Mouse (Mus musculus) liver, adult 2 months (tissue): ENCODE data around the gene Sox5. TPM values are rescaled to one million over a fixed set of nuclear protein-coding genes. Genes with fewer than 3 reads are reported as not detected.

Experiments used
- DNase-seq: peaks from one replicate; pipeline ENCODE4 v3.0.0-alpha.2; 2011; ENCODE audit warnings: low read depth, low spot score; ENCODE audit errors: extremely low read depth
- H3K27ac ChIP-seq: fragments of 200-500 bp; replicated peaks from 2 replicates; pipeline ENCODE4 v1.5.1; 2012; ENCODE audit warnings: low read depth, mild to moderate bottlenecking, control low read depth, inconsistent platforms, low read length; ENCODE audit not compliant: insufficient read depth
- H3K27me3 ChIP-seq: fragments of 200-500 bp; 2 replicates; pipeline ENCODE4 v1.6.1; 2012; ENCODE audit warnings: mild to moderate bottlenecking, moderate library complexity, low read length, inconsistent platforms; ENCODE audit not compliant: control insufficient read depth, insufficient read depth
- H3K36me3 ChIP-seq: fragments of 200-500 bp; 2 replicates; pipeline ENCODE4 v1.6.1; 2012; ENCODE audit warnings: low read length, inconsistent platforms; ENCODE audit not compliant: control insufficient read depth, insufficient read depth
- H3K4me1 ChIP-seq: fragments of 200-500 bp; 2 replicates; pipeline ENCODE4 v1.6.1; 2011; ENCODE audit warnings: low read length; ENCODE audit not compliant: control insufficient read depth, insufficient read depth
- H3K4me3 ChIP-seq: fragments of 200-500 bp; 2 replicates; pipeline ENCODE4 v1.5.1; 2011; ENCODE audit warnings: low read depth, mild to moderate bottlenecking, control low read depth, low read length, moderate library complexity; ENCODE audit not compliant: insufficient read depth
- H3K79me2 ChIP-seq: fragments of 200-500 bp; 2 replicates; pipeline ENCODE4 v1.6.1; 2012; ENCODE audit warnings: inconsistent platforms, mild to moderate bottlenecking, low read length, moderate library complexity; ENCODE audit not compliant: control insufficient read depth, insufficient read depth
- H3K9ac ChIP-seq: fragments of 200-500 bp; 2 replicates; pipeline ENCODE4 v1.6.1; 2012; ENCODE audit warnings: low read depth, mild to moderate bottlenecking, control low read depth, inconsistent platforms, low read length
- CTCF ChIP-seq: fragments of 200-500 bp; IDR thresholded peaks from 2 replicates; pipeline ENCODE4 v1.5.1; 2011; ENCODE audit warnings: low read depth, low read length, control low read depth
- POLR2A ChIP-seq: fragments of 200-500 bp; IDR thresholded peaks from 2 replicates; pipeline ENCODE4 v1.6.1; 2011; ENCODE audit warnings: low read length, control low read depth; ENCODE audit not compliant: insufficient read depth; ENCODE audit errors: extremely low read depth
- WGBS: fragments of 180-500 bp; shearing (Covaris S2); methylation state at CpG from one replicate; pipeline ENCODE4 v1.1.7; 2018; 5-methylcytosine and 5-hydroxymethylcytosine counted together
- polyA plus RNA-seq: library from polyadenylated mRNA; depleted of rRNA; stranded (reverse); fragments of >200 nt; gene quantifications from 2 replicates; pipeline ENCODE4 v1.2.3, GENCODE M21; 2012
- total RNA-seq: library from RNA; depleted of rRNA; stranded (reverse); fragments of >200 nt; gene quantifications from 2 replicates; pipeline ENCODE4 v1.2.3, GENCODE M21; 2014

Sox5 gene
- total and polyA plus RNA-seq, 2 experiments: 7.5 to 31.6 TPM

DNA sequence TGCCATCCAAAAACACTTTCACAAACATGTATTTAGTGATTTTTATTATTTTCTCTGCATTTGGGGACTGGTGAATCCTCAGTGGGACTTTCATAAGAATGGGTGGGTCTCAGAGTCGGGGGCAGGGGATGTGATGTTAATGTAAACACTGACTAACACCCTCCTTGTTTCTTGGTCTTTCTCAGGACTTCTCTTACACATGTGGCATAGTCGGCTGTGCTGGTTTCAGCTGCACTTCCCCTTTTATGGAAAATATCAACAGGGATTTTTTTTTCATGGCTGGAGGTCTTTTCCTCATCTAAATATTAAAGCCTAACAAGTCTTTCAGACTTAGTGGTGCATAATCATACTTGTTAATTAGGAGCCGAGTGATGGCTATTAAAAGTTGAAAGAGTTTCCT lies 39.2 kb downstream of the Sox5 start:
- H3K27ac ChIP-seq: no peak overlapping the region
- no peaks in the 10 kb centered on the region for H3K36me3 ChIP-seq
- 73% methylated on average over 3 of the region's 3 CpGs for WGBS
- no peak overlapping the region for H3K9ac ChIP-seq
- no peaks in the 10 kb centered on the region for H3K27me3 ChIP-seq
- DNase-seq: no peak
- H3K79me2 ChIP-seq: peaks cover 4% of the 10 kb centered on the region; the same call in 1 of the 2 replicates
- H3K4me3 ChIP-seq: no peak overlapping the region
- TF ChIP-seq POLR2A: no peak
- TF ChIP-seq CTCF: no peak
- no peaks in the 10 kb centered on the region for H3K4me1 ChIP-seq

DNA sequence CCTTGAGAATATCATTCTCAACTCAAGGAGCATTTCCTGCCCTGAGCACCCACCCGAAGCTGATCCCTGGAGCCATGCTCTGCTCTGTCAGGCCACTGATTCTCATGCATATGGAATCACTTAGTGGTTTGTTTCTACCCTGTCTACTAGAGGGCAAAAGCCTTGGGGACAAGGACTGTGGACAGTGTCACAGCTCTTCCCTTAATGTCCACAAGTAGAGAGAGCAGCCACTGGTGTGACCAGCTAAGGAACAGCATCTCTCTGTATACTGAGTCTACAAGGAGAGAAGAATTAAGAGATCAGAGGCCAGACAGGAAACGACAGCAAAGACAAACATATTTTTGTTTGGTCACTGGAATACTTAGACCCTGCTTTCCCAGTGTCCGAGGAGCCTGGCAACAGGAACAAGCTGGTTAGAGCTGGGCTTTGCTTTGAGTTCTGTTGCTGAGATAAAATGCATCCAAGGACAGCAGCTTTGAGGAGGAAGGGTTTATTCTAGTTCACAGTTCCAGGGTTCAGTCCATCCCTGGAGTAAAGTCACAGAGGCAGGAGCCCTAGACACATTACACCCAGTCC lies 40.6 kb downstream of the Sox5 start:
- H3K4me3 ChIP-seq: no peak overlapping the region
- no peaks in the 10 kb centered on the region for H3K36me3 ChIP-seq
- no peaks in the 10 kb centered on the region for H3K79me2 ChIP-seq
- H3K27me3 ChIP-seq: no peaks in the 10 kb centered on the region
- no peaks in the 10 kb centered on the region for H3K4me1 ChIP-seq
- no peak for TF ChIP-seq POLR2A
- TF ChIP-seq CTCF: no peak
- 41% methylated on average over 3 of the region's 3 CpGs for WGBS
- H3K9ac ChIP-seq: no peak overlapping the region
- H3K27ac ChIP-seq: 0 out of 2 replicates have a peak overlapping the region, but pooled peaks have one; percentile 7
- peak; percentile 45 for DNase-seq

DNA sequence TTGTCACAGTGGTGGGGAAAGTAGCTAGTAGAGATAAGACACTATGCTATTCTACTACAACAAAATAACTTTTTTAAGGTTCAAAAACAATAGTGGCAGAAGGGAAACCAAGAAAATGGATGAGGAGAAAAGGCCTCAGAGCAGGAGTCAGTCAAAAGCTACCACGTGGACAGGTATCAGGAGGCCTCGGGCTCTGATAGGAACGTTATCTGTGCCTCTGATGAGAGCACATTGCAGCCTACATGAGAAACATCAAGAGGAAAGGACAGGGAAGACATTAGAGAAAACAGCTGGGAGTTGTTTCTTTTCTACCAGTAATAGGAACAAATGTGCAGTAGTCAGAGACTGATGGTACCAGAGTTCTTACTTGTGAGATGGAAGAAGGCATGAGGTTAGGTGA lies 41.4 kb downstream of the Sox5 start:
- Histone ChIP-seq H3K36me3 (no peaks in the 10 kb centered on the region), H3K9ac (no peak overlapping the region), H3K4me3 (no peak overlapping the region), H3K27me3 (no peaks in the 10 kb centered on the region), H3K4me1 (no peaks in the 10 kb centered on the region), H3K79me2 (no peaks in the 10 kb centered on the region), H3K27ac (peak overlapping the region; percentile 38; the same call in 1 of the 2 replicates)
- TF ChIP-seq CTCF: no peak
- TF ChIP-seq POLR2A: no peak
- WGBS: 93% methylated on average over 3 of the region's 3 CpGs
- no peak for DNase-seq

DNA sequence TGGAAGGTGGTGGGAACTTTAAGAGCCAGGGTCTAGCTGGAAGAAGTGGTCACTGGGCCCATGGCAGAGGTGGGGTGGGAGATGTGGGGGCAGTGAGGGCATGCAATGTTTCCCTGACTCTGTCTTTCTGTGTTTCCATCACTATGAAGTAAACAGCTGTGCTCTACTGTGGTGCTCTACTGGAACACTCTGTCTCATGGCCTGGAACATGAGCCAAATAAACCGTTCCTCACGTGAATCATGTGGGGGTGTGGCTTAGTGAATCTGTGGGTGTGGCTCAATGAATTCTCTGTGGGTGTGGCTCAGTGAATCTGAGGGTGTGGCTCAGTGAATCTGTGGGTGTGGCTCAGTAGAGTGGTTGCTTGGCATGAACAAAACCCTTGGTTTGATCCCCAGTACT lies 42.0 kb downstream of the Sox5 start:
- Histone ChIP-seq H3K4me1 (no peaks in the 10 kb centered on the region), H3K27ac (no peak overlapping the region), H3K4me3 (no peak overlapping the region), H3K27me3 (no peaks in the 10 kb centered on the region), H3K36me3 (no peaks in the 10 kb centered on the region), H3K9ac (no peak overlapping the region), H3K79me2 (no peaks in the 10 kb centered on the region)
- 16% methylated on average over 2 of the region's 2 CpGs for WGBS
- no peak for TF ChIP-seq CTCF
- TF ChIP-seq POLR2A: no peak
- DNase-seq: no peak

DNA sequence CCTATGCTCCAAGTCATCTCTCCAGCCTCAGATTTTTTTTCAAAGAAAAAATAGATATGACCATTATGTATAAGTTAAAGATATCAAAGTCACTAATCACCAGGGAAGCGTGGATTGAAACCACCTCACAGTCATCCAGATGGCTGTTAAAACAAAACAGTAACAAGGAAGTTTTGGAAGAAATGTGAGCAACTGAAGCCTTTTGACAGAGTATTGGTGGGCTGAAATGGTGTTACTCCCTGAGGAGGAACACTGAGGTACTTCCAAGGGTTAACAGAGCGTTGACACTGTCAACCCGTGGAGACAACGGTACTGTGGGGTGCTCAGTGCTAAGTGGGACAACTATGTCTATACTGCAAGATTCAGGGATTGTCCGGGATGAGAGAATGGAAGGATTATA lies 44.0 kb downstream of the Sox5 start:
- peaks cover 4% of the 10 kb centered on the region for H3K4me1 ChIP-seq
- no peaks in the 10 kb centered on the region for H3K79me2 ChIP-seq
- H3K27ac ChIP-seq: no peak overlapping the region
- DNase-seq: no peak
- no peaks in the 10 kb centered on the region for H3K27me3 ChIP-seq
- H3K4me3 ChIP-seq: no peak overlapping the region
- H3K9ac ChIP-seq: no peak overlapping the region
- 83% methylated on average over 5 of the region's 5 CpGs for WGBS
- no peak for TF ChIP-seq CTCF
- H3K36me3 ChIP-seq: no peaks in the 10 kb centered on the region

DNA sequence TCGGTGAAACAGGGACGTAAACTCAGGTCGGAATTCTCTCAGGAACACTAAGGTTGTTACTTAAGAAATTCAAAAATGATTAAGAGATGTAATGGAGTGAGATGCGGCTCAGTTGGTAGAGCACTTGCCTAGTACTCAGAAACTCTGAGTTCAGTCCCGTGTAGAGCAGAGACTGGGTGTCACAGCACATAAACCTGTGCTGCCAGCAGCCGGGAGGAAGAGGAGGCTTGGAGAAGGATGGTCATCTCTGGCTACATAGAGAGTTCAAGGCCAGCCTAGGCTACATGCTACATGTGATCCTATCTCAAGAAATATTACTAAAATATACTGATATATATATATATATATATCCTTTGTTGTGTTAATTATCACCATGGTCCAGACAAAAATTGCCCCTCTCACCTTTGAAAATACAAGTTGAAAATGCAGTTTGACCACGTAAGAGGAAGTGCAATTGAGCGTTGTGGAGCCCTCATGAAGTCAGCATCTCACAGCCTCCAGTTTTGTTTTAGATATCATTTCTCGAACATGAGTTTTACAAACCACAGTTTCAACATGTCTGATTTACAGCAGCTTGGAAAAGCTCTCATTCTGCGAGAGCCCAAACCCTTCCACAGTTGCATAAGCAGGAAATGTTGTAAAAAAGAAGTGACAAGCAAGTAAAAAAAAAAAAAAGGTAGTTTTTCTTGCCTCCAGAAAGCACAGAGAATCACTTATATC lies 50.4 kb downstream of the Sox5 start:
- 80% methylated on average over 10 of the region's 10 CpGs for WGBS
- H3K4me1 ChIP-seq: peaks cover 7% of the 10 kb centered on the region
- H3K27me3 ChIP-seq: no peaks in the 10 kb centered on the region
- H3K9ac ChIP-seq: no peak overlapping the region
- TF ChIP-seq CTCF (no peak), POLR2A (no peak)
- no peak overlapping the region for H3K4me3 ChIP-seq
- no peaks in the 10 kb centered on the region for H3K36me3 ChIP-seq
- no peak overlapping the region for H3K27ac ChIP-seq
- no peak for DNase-seq
- no peaks in the 10 kb centered on the region; the same call in 1 of the 2 replicates for H3K79me2 ChIP-seq
